Mouse (Mus musculus): ENCODE results near the gene Nfkbil1. TPM values are rescaled to one million over a fixed set of nuclear protein-coding genes. Genes with fewer than 3 reads are reported as not detected.
A peak's percentile ranks its signal among the peaks of the same experiment; 100 is the strongest.

The Nfkbil1 gene
- polyA plus RNA-seq (2012; ENCODE audit: insufficient read depth, insufficient read length, low replicate concordance, missing spikeins) = not detected in 2 replicates

DNA sequence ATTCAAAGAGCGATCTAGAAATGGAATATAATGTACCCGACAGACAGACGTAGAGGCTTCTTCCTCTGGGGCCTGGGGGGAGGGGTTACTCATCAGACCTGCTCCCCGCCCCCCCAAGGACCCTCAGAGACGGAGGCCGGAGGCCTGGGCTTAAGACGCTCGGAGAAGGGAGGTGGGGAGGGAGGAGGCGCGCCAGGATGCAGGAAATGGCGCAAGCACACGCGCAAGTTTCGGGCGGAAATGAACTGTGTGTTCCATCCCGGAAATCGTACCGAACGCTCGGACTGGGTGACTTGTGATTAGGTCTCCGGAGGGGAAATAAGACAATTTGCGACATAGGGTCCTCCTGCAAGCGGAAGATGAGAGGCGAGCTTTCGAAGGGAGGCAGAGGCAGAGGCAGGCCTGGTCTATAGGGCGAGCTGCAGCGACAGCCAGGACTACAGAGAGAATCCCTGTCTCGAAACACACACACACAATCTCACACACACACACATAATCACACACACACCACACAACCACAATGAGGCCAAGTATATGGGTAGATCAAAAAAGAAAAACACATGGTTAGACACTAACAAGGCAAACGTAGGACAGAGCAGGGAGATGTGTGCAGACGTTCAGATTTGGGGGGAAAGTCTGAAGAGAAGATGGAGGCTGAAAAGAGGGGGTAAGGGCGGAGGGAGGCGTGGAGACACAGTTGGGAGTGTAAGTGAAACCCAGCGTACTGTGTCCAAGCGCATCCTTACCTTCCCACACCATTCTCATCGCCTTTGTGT, at the start of gene Nfkbil1:
TSS of gene Nfkbil1 (minus strand) at position 179 of the 776 bp plus-strand sequence.
- peak within 1 kb of the TSS; percentile 90 for H3K27ac ChIP-seq (ENCODE audit: insufficient read depth, low read depth, low read length)
- peaks cover 21% of the 10 kb centered on the region for H3K4me1 ChIP-seq (ENCODE audit: control insufficient read depth, insufficient read depth, low read length)
- H3K4me3 ChIP-seq (ENCODE audit: insufficient read depth, low read depth, low read length) = peak within 1 kb of the TSS; percentile 72
- WGBS = under 1% methylated on average over 35 of the region's 35 CpGs
- TF ChIP-seq CTCF (IDR thresholded peaks at IDR 0.05; ENCODE audit: insufficient read depth, low read depth, low read length) = no peak
- peak; percentile 79 for TF ChIP-seq POLR2A (IDR thresholded peaks at IDR 0.05; ENCODE audit: insufficient read depth, low read depth, low read length)

GRCm38 (mm10) chr17:35280276-35280675, 44.7 kb upstream of the Nfkbil1 start:
- no peak for TF ChIP-seq CTCF (IDR thresholded peaks at IDR 0.05; ENCODE audit: insufficient read depth, low read depth, low read length)
- no peak for TF ChIP-seq POLR2A (IDR thresholded peaks at IDR 0.05; ENCODE audit: insufficient read depth, low read depth, low read length)
- H3K4me3 ChIP-seq (ENCODE audit: insufficient read depth, low read depth, low read length) = no peak overlapping the region
- no peaks in the 10 kb centered on the region for H3K4me1 ChIP-seq (ENCODE audit: control insufficient read depth, insufficient read depth, low read length)
- WGBS = 76% methylated on average over 3 of the region's 3 CpGs
- H3K27ac ChIP-seq (ENCODE audit: insufficient read depth, low read depth, low read length) = no peak overlapping the region

GRCm38 (mm10) chr17:35278957-35279688, 43.5 kb upstream of the Nfkbil1 start:
- WGBS = 87% methylated on average over 13 of the region's 13 CpGs
- H3K4me1 ChIP-seq (ENCODE audit: control insufficient read depth, insufficient read depth, low read length) = no peaks in the 10 kb centered on the region
- no peak overlapping the region for H3K27ac ChIP-seq (ENCODE audit: insufficient read depth, low read depth, low read length)
- TF ChIP-seq CTCF (IDR thresholded peaks at IDR 0.05; ENCODE audit: insufficient read depth, low read depth, low read length) = no peak
- no peak for TF ChIP-seq POLR2A (IDR thresholded peaks at IDR 0.05; ENCODE audit: insufficient read depth, low read depth, low read length)
- no peak overlapping the region for H3K4me3 ChIP-seq (ENCODE audit: insufficient read depth, low read depth, low read length)

GRCm38 (mm10) chr17:35278049-35278448, 42.5 kb upstream of the Nfkbil1 start:
- whole genome bisulfite sequencing = 90% methylated on average over 8 of the region's 8 CpGs
- no peaks in the 10 kb centered on the region for H3K4me1 ChIP-seq (ENCODE audit: control insufficient read depth, insufficient read depth, low read length)
- TF ChIP-seq CTCF (IDR thresholded peaks at IDR 0.05; ENCODE audit: insufficient read depth, low read depth, low read length) = no peak
- no peak for TF ChIP-seq POLR2A (IDR thresholded peaks at IDR 0.05; ENCODE audit: insufficient read depth, low read depth, low read length)
- no peak overlapping the region for H3K4me3 ChIP-seq (ENCODE audit: insufficient read depth, low read depth, low read length)
- no peak overlapping the region for H3K27ac ChIP-seq (ENCODE audit: insufficient read depth, low read depth, low read length)

- H3K4me1 ChIP-seq (ENCODE audit: control insufficient read depth, insufficient read depth, low read length) = no peaks in the 10 kb centered on the region
- TF ChIP-seq POLR2A (IDR thresholded peaks at IDR 0.05; ENCODE audit: insufficient read depth, low read depth, low read length) = no peak
- no peak overlapping the region for H3K27ac ChIP-seq (ENCODE audit: insufficient read depth, low read depth, low read length)
- WGBS = 25% methylated on average over 13 of the region's 13 CpGs
- H3K4me3 ChIP-seq (ENCODE audit: insufficient read depth, low read depth, low read length) = no peak overlapping the region
These were observed 40.8 kb upstream of the Nfkbil1 start for GRCm38 (mm10) chr17:35276304-35276864.

DNA sequence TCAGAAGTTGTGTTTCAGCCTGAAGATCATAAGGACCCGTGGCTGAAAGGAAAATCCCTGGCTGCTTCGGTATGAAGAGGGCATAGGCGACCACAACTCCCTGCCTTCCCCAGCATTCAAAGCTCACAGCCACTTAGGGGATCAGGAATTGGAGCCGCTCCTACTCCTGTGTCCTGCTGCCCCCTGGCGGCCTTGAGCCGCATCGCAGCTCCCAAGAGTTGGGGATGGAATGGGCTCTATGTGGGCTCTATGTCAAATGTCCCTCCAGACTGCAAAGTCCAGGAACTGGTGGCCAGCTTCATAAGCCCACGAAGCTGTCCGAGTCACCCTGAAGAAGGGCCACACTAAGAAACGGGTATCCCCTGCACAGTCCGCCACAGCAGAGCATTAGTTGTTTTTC, 39.2 kb upstream of the Nfkbil1 start:
- no peak overlapping the region for H3K27ac ChIP-seq (ENCODE audit: insufficient read depth, low read depth, low read length)
- H3K4me1 ChIP-seq (ENCODE audit: control insufficient read depth, insufficient read depth, low read length) = no peaks in the 10 kb centered on the region
- no peak for TF ChIP-seq POLR2A (IDR thresholded peaks at IDR 0.05; ENCODE audit: insufficient read depth, low read depth, low read length)
- TF ChIP-seq CTCF (IDR thresholded peaks at IDR 0.05; ENCODE audit: insufficient read depth, low read depth, low read length) = peak; percentile 92
- WGBS = 4% methylated on average over 11 of the region's 11 CpGs
- H3K4me3 ChIP-seq (ENCODE audit: insufficient read depth, low read depth, low read length) = no peak overlapping the region

DNA sequence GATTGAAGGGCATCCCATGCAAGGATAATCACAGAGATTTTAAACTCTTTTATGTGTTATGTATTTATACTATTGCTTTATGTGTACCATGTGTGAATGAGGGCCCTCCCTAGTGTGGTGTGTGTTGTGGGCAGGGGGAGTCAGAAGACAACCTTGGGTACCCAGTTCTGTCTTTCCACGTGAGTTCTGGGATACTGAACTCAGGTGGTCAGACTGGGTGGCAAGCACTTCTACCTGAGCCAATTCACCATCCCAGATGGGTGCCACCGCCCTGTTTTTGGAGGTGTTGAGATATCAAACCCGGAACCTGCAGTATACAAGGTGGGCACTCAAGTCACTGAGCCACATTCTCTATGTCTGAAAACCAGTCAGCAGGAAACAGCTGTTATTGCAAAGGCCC, 36.7 kb upstream of the Nfkbil1 start:
- WGBS = 81% methylated on average over 3 of the region's 3 CpGs
- TF ChIP-seq CTCF (IDR thresholded peaks at IDR 0.05; ENCODE audit: insufficient read depth, low read depth, low read length) (no peak), POLR2A (IDR thresholded peaks at IDR 0.05; ENCODE audit: insufficient read depth, low read depth, low read length) (no peak)
- no peaks in the 10 kb centered on the region for H3K4me1 ChIP-seq (ENCODE audit: control insufficient read depth, insufficient read depth, low read length)
- no peak overlapping the region for H3K4me3 ChIP-seq (ENCODE audit: insufficient read depth, low read depth, low read length)
- no peak overlapping the region for H3K27ac ChIP-seq (ENCODE audit: insufficient read depth, low read depth, low read length)

DNA sequence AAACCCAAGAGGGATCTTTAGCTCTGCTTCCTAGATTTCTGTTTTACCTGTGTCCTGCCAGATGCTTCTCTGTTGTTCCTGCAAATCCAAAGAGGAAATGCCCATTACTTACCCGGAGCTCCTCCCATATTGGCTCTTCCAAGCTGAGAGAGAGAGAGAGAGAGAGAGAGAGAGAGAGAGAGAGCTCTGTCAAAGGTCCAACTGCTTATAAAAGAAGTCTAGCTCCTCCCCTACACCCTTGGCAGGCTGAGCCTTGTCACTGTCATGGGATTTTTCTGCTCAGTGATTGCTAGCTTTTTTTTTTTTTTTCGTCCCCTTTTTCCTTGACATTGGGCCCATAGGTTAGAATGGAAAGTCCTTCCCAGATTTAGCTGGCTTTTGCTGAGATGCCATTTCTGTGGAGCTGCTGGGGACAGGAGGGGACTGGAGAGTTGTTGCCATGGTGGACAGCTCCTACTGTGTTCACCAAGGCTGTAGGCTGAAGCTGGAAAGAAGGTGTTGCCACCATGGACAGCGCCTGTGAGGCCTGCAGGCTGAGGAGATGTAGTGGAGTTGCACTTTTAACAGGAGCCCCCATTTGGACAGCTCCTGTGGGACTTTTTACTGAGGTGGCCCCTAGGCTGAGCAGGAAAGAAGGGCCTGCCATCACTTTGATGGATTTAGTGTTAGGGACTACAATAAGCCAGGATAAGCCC, 34.2 kb upstream of the Nfkbil1 start:
- 32% methylated on average over 3 of the region's 3 CpGs for WGBS
- no peak for TF ChIP-seq CTCF (IDR thresholded peaks at IDR 0.05; ENCODE audit: insufficient read depth, low read depth, low read length)
- no peak for TF ChIP-seq POLR2A (IDR thresholded peaks at IDR 0.05; ENCODE audit: insufficient read depth, low read depth, low read length)

More for the DNA sequence above, 34.2 kb upstream of the Nfkbil1 start:
- Histone ChIP-seq H3K27ac (ENCODE audit: insufficient read depth, low read depth, low read length) (no peak overlapping the region), H3K4me3 (ENCODE audit: insufficient read depth, low read depth, low read length) (no peak overlapping the region), H3K4me1 (ENCODE audit: control insufficient read depth, insufficient read depth, low read length) (no peaks in the 10 kb centered on the region)
